Mouse (Mus musculus): ENCODE measurements around the gene Enpp3.

DNA sequence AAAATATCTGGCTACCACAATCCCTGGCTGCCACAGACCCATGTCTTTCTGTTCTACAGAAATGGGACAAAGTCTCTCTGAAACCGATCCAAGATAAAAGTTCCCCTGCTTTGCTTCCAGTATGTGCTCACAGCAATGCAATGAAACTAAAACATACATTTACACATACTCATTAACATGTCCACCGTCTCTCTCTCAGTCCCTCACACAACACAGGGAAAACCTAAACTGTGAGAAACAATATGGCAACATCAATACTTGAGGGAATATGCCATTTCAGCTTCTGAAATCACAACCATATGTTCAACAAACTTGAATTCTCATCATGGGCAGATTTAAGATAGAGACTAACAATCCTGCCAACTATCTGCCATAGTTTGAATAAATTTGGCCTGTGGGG lies 117.4 kb downstream of the Enpp3 start:
- TF ChIP-seq CTCF (IDR thresholded peaks at IDR 0.05; ENCODE audit: low read depth, low read length) (no peak), POLR2A (IDR thresholded peaks at IDR 0.05; ENCODE audit: insufficient read depth, low read length) (no peak), EP300 (IDR thresholded peaks at IDR 0.05; ENCODE audit: insufficient read depth, low read depth, low read length) (no peak)

All from ES-Bruce4 (cell line).